Mouse (Mus musculus) c-Kit-negative CD71-positive TER-119-positive erythroid progenitor cells, embryonic 14.5 days (primary cell): ENCODE results near the gene Dedd2.

ENCODE experiments used
- DNase-seq: peaks from one replicate; pipeline ENCODE4 v3.0.0-alpha.2; 2013; ENCODE audit warnings: low read depth, low spot score

Dedd2 gene

GRCm38 (mm10) chr7:25246759-25247137 lies 26.3 kb upstream of the Dedd2 start:
- DNase-seq, result no peak

- DNase-seq, result no peak
These were observed 25.8 kb upstream of the Dedd2 start for GRCm38 (mm10) chr7:25246079-25246758.

GRCm38 (mm10) chr7:25244562-25245369 lies 24.4 kb upstream of the Dedd2 start:
- no peak for DNase-seq

- DNase-seq, result no peak
These were observed 22.9 kb upstream of the Dedd2 start for GRCm38 (mm10) chr7:25243361-25243760.

GRCm38 (mm10) chr7:25241062-25241461 lies 20.6 kb upstream of the Dedd2 start:
- no peak for DNase-seq

GRCm38 (mm10) chr7:25240631-25241030 lies 20.2 kb upstream of the Dedd2 start:
- DNase-seq, result no peak

GRCm38 (mm10) chr7:25238829-25239623 lies 18.6 kb upstream of the Dedd2 start:
- DNase-seq, result no peak

- peak; percentile 95 for DNase-seq
These were observed 17.7 kb upstream of the Dedd2 start for GRCm38 (mm10) chr7:25238015-25238706.

GRCm38 (mm10) chr7:25237249-25238014 lies 17.0 kb upstream of the Dedd2 start, which contains the start of gene Gsk3a:
TSS of gene Gsk3a (minus strand) at chr7:25237851.
- DNase-seq, result peak; percentile 97

- no peak for DNase-seq
These were observed 15.1 kb upstream of the Dedd2 start for GRCm38 (mm10) chr7:25235526-25235925.

GRCm38 (mm10) chr7:25233061-25233460 lies 12.6 kb upstream of the Dedd2 start:
- DNase-seq, result no peak

GRCm38 (mm10) chr7:25232101-25232648 lies 11.8 kb upstream of the Dedd2 start:
- no peak for DNase-seq

- DNase-seq, result no peak
These were observed 10.4 kb upstream of the Dedd2 start for GRCm38 (mm10) chr7:25230690-25231285.

GRCm38 (mm10) chr7:25227523-25228300 lies 7.3 kb upstream of the Dedd2 start:
- no peak for DNase-seq

GRCm38 (mm10) chr7:25222275-25222967 lies 2.0 kb upstream of the Dedd2 start:
- DNase-seq, result no peak

GRCm38 (mm10) chr7:25221102-25221883 lies 878 bp upstream of the Dedd2 start, which contains the start of gene Zfp526:
TSS of gene Zfp526 (plus strand) at chr7:25221425.
- DNase-seq, result peak; percentile 93

GRCm38 (mm10) chr7:25219756-25220456 lies 509 bp downstream of the Dedd2 start:
- DNase-seq, result peak; percentile 97
